Mouse (Mus musculus) layer of hippocampus, adult 2 months (tissue): Measurements from ENCODE around the gene Rpp38. TPM values are rescaled to one million over a fixed set of nuclear protein-coding genes. Genes with fewer than 3 reads are reported as not detected.

Experiments
- DNase-seq, 2 experiments: peaks; one replicate each; pipeline ENCODE4 v3.0.0; 2022; ENCODE audit warnings: low spot score in 2 of 2
- H3K27ac ChIP-seq: fragments of 200-600 bp; 2 replicates; pipeline ENCODE4 v1.8.1; 2022
- H3K4me3 ChIP-seq: fragments of 200-600 bp; 2 replicates; pipeline ENCODE4 v1.8.1; 2022; ENCODE audit warnings: mild to moderate bottlenecking
- CTCF ChIP-seq: fragments of 200-600 bp; conservative IDR thresholded peaks from 2 replicates; pipeline ENCODE4 v1.8.1; 2022; ENCODE audit warnings: antibody characterized with exemption, mild to moderate bottlenecking, moderate library complexity
- total RNA-seq, 2 experiments: library from RNA; stranded (reverse); gene quantifications; 2 replicates each; pipeline ENCODE4 v1.2.3; 2021

Gene Rpp38
- total RNA-seq, 2 experiments from 2014 or later, result 10.2 to 10.5 TPM

DNA sequence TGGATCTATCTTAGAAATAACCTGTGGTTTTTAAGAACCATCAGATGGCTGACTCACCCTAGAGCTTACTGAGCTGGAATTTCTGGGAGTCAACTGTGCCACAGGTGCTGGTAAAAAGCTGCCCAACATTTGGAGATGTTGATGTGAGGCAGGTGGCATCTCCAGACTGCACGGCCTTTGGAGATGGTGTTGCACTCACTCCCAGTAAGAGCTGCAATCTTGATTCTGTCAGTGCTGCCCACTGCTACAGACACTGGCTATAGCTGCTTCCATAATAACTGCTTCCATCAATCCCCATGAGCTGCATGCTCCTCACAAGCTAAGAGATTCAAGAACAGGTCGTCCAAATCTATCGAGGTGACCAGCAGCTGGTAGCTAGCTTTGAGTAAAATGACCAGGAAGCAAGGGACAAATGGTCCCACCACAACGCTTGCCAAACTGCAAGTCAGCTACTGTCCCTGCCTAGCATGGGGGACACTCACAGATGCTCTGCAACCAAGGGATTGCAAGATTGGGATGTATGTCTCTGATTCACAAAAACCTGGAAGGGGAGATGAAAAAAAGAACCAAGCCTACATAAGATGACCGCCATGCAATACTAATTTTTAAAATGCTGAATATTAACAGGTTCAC lies 1.3 kb downstream of the Rpp38 start:
- DNase-seq, result no peak
- peak overlapping the region; percentile 97 for H3K27ac ChIP-seq

GRCm38 (mm10) chr2:3327351-3327750 lies 5.1 kb downstream of the Rpp38 start:
- no peak overlapping the region for H3K4me3 ChIP-seq
- no peak overlapping the region for H3K27ac ChIP-seq
- TF ChIP-seq CTCF, result peak; percentile 84
- peak in 1 of 2 experiments; percentile 32 for DNase-seq

More for the DNA sequence above, 1.3 kb downstream of the Rpp38 start:
- TF ChIP-seq CTCF, result no peak
- H3K4me3 ChIP-seq, result peak overlapping the region; percentile 81

GRCm38 (mm10) chr2:3326547-3326946 lies 5.9 kb downstream of the Rpp38 start:
- H3K4me3 ChIP-seq, result no peak overlapping the region
- no peak for TF ChIP-seq CTCF
- DNase-seq, result no peak
- no peak overlapping the region for H3K27ac ChIP-seq

DNA sequence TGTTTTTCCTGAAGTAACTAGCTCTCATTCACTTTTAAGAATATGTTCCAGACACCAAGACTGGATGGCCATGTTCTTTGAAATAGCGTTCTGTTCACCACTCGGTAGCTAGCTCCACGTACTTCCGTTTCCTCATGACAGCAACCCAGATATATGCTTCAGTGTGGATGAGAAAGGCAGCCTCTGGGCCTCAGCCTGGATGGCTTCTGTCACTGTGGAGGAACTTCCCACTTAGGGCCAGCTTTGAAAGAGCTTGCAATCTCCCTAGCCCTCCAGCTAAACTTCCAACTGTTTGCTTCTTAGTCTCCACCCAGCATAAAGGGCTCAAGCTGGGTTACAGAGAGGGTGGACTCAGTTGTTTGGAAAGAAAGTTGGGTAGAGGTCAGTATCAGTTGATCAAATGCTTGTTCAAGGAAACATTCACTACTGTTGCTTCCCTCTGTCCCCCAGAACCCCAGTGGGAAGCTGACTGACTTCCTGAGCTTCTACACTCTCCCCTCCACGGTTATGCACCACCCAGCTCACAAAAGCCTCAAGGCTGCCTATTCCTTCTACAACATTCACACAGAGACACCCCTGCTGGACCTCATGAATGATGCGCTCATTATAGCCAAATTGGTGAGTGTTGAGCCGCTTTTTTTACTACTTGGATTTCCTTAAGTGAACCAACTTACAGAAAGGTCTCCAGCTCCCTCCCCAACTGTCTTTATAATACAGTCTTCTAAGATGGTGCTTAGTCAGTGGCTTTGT lies 7.9 kb downstream of the Rpp38 start:
- no peak for TF ChIP-seq CTCF
- Histone ChIP-seq H3K4me3 (no peak overlapping the region), H3K27ac (no peak overlapping the region)
- DNase-seq, result no peak

GRCm38 (mm10) chr2:3323132-3323531 lies 9.3 kb downstream of the Rpp38 start:
- Histone ChIP-seq H3K27ac (no peak overlapping the region), H3K4me3 (no peak overlapping the region)
- no peak for DNase-seq
- TF ChIP-seq CTCF, result no peak

GRCm38 (mm10) chr2:3305426-3306025 lies 26.9 kb downstream of the Rpp38 start:
- no peak for DNase-seq
- Histone ChIP-seq H3K4me3 (no peak overlapping the region), H3K27ac (no peak overlapping the region)
- TF ChIP-seq CTCF, result no peak

DNA sequence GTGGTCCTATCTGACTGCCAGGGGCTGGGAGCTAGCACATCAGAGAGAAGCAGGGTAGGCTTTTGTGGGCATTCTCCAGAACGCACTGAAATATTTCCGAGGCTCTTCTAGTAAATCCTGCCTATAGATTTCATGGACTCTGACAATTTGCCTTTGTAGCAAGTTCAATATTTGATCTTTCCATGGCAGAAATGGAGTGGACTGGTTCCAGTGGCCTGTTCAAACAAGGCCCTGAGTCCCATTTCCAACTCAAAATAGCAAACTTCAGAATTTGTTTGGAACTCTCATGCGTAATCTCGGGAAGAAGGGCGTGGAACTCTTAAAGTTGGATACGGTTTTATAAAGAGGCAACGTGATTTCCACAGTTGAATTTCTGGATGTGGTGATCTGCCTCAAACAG lies 36.6 kb downstream of the Rpp38 start:
- no peak overlapping the region for H3K27ac ChIP-seq
- no peak for TF ChIP-seq CTCF
- H3K4me3 ChIP-seq, result no peak overlapping the region
- no peak for DNase-seq

DNA sequence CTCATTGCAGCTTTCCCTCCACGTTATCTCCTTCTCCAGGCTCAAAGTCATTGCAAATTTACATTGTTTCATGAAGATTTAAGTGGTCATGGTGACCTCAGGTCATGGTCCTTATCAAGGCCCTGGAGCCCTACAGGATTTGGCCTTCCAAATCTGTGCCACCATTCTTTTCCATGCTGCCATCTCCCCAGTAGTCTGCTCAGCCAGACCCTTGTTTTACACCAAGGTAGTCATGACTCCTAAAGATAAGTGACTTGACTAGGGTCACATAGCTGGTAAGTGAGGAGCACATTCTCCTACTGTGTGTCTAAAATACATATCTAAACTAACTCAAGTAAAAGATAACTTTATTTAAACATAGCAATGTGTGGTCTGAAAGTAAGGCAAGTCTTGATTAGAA lies 40.3 kb downstream of the Rpp38 start:
- no peak overlapping the region for H3K27ac ChIP-seq
- no peak overlapping the region for H3K4me3 ChIP-seq
- DNase-seq, result no peak
- TF ChIP-seq CTCF, result no peak

DNA sequence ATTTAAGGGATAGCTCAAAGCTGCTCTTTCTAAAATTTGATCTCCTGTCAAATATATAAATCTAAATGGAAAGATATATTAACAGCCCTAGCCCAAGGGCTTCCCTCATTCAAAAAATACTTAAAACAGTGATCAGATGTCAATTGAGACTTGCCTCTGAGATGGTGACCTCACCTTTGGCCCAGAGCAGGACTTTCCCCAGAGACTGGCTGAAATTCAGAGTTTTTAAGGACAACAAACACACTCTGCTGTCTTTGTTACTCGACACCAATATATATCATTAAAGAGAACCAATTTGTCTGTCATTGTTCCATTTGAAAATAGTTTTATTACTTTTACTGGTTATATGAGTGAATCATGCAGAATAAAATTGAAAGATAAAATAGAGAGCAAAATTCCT lies 42.9 kb downstream of the Rpp38 start:
- no peak overlapping the region for H3K4me3 ChIP-seq
- TF ChIP-seq CTCF, result no peak
- DNase-seq, result no peak
- H3K27ac ChIP-seq, result no peak overlapping the region

GRCm38 (mm10) chr2:3286243-3286642 lies 46.2 kb downstream of the Rpp38 start:
- no peak for DNase-seq
- Histone ChIP-seq H3K27ac (no peak overlapping the region), H3K4me3 (no peak overlapping the region; the same call in 1 of the 2 replicates)
- no peak for TF ChIP-seq CTCF

- peak overlapping the region; percentile 95 for H3K4me3 ChIP-seq
- no peak for DNase-seq
- TF ChIP-seq CTCF, result no peak
- 0 out of 2 replicates have a peak overlapping the region, but pooled peaks have one; percentile 14 for H3K27ac ChIP-seq
Observed at GRCm38 (mm10) chr2:3285709-3286108, 46.7 kb downstream of the Rpp38 start.

DNA sequence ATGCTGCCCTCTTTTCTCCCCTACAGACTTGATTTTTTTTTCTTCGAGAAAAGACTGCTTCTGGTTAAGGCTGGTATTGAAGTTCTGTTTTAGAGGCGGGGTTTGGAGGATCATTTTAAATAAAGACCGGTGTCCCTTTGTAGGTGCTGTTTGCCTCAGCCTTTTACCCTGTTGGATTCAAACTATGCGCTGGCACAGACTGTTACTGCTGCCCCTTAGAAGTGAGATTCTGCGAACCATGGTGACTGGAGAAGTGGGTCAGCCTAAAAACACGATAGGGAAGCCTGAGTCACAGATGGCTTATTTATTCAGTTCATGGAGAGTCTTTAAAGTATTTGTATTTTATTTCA lies 47.3 kb downstream of the Rpp38 start:
- peak overlapping the region; percentile 96 for H3K27ac ChIP-seq
- peak overlapping the region; percentile 95 for H3K4me3 ChIP-seq
- no peak for TF ChIP-seq CTCF
- DNase-seq, result no peak

GRCm38 (mm10) chr2:3284473-3285180 lies 47.8 kb downstream of the Rpp38 start:
- peak overlapping the region; percentile 96 for H3K27ac ChIP-seq
- H3K4me3 ChIP-seq, result peak overlapping the region; percentile 95
- peak in 1 of 2 experiments; percentile 50 for DNase-seq
- TF ChIP-seq CTCF, result 0 out of 2 replicates have a peak, but pooled peaks have one; percentile 7
